Mouse (Mus musculus) thymus, postnatal 10 days (tissue): ENCODE data around the gene Oog1.
"Not testable (repeated sequence)": the region's sequence is repeated elsewhere in the genome, so short reads cannot be mapped to it uniquely, and the experiment has no call there.

Experiments
- DNase-seq, 2 experiments: peaks; one replicate each; pipeline ENCODE4 v3.0.0; 2021; ENCODE audit warnings: low spot score in 2 of 2

The Oog1 gene

DNA sequence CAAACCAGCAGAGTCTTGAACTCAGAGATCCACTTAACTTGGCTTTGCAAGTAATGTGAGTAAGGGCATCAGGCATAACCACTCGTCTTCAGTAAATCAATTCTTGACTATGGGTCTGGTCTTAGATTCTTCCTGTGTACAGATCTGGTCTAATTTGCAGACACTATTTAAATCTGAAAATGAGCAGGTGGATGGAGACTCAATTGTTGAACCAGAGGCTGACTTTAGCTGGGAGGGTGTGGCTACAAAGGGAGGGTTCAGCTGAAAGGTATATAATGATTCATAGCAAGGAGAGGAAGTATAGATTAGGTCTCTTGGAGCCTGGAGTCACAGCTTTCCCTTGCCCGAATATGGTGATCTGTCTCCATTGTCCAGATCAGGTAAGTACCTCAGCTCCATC is at the start of gene Oog1:
Gene Oog1, plus strand, starts transcription at position 301 of the 400 bp plus-strand sequence.
- not testable (repeated sequence) for DNase-seq

DNA sequence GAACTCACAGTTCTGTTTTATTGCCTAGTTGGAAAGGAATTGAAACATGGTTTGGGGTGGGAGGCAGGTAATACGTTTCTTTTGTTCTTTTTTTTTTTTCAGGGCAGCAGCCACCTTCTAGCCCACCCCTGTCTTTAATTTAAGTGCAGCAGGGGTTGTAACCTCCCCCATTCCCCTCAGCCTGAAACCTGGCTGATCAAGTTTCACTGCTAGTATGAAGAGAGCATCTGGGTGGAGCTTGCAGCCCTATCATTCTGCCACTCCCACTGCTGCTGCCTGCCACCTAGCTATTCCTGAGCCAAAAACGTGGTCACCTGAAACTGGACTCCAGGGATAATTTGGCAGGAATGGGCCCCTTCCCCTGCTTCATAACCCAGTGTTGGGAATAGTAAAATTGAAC is 1.1 kb upstream of the Oog1 start:
- not testable (repeated sequence) for DNase-seq

DNA sequence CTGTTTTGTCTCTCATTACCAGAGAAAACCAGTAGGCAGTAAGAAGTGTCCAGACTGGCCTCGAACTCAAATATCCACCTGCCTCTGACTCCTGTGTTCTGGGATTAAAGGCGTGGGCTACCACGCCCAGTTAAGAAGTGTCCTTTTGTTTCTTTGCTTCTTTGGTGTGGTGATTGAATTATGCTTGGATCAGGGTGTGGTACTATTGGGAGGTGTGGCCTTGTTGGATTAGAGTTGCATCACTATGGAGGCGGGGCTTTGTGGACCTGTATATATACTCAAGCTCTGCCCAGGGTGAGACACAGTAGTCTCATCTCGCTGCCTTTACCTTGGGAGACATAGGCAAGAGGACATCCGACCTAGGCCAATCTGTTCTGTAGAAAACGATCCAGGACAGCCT is 16.1 kb downstream of the Oog1 start, which contains the start of gene Gm4027:
Gene Gm4027, plus strand, starts transcription at position 301 of the 400 bp plus-strand sequence.
- DNase-seq = not testable (repeated sequence)

DNA sequence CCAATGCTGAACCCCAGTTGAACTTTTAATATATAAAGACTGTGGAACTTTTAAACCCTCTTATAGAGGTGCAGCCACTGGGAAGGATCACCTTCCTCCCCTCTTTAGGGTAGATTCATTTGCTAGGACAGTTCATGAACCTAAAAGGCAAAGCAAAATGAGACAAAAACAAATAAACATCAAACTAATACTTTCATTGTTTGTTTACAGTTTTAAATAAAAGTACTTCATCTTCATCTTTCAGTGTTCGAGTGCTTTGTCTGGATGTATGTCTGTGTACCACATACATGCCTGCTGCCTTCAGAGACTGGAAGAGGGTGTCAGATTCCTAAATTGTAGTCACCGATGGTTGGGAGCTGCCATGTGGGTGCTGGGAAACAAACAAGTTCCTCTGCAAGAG is 42.0 kb downstream of the Oog1 start, which contains the start of gene Gm16381:
Gene Gm16381, minus strand, starts transcription at position 101 of the 400 bp plus-strand sequence.
- not testable (repeated sequence) for DNase-seq

GRCm38 (mm10) chr12:87652916-87653703 is 50.6 kb downstream of the Oog1 start:
- DNase-seq = not testable (repeated sequence)
